Mouse (Mus musculus) gastrocnemius, postnatal 4 days (tissue): ENCODE measurements at regions not wholly inside any gene's neighbourhood (a gene's known extent, or its start where the extent isn't known, plus 50 kb on each side); places are given as distances from the start of the nearest gene placed in this dataset. TPM values are rescaled to one million over a fixed set of nuclear protein-coding genes. Genes with fewer than 3 reads are reported as not detected.

Experiments used
- microRNA-seq: library from miRNA; unstranded; fragments of <30 nt; microRNA quantifications from one replicate; pipeline ENCODE4 v1.2.0, GENCODE M21; 2021

Small RNA genes in the stretch of these regions (microRNA-seq; reads per million reads assigned to microRNA genes)
- not detected for gene Gm27441
